Mouse (Mus musculus) right cerebral cortex, adult 2 months (tissue): ENCODE results near the gene Btnl10.

Experiments
- DNase-seq, 2 experiments: peaks; one replicate each; pipeline ENCODE4 v3.0.0; 2021 to 2022; ENCODE audit warnings: low spot score in 2 of 2

Gene Btnl10

GRCm38 (mm10) chr11:58959186-58959825 lies 41.6 kb downstream of the Btnl10 start:
- no peak for DNase-seq

DNA sequence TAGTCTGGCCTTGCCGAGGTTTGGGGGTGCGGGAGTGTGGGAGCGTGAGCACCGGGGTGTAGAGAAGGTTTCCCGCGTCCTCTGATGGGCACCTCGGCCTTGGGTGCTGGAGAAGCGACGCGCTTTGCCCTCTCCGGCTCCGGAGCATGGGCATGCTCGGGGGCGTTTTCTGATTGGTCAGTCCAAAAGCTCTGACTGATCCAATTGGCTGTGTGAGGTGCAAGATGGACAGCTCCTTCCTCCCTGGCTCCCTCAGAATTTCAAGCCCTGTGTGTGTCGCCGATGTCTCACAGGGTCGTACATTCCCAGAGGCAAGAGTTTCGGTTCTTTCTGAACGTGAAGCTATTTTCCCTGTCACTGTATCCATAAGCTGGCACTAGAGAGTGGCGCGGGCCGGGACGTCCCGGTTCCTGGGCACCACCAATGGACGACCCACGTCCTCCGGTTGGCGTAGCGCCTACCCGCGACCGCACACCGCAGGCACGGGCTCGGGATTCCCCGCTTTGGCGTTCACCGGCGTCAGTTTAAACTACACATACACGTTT lies 42.3 kb downstream of the Btnl10 start:
- peak; percentile 75 to 83 for DNase-seq

DNA sequence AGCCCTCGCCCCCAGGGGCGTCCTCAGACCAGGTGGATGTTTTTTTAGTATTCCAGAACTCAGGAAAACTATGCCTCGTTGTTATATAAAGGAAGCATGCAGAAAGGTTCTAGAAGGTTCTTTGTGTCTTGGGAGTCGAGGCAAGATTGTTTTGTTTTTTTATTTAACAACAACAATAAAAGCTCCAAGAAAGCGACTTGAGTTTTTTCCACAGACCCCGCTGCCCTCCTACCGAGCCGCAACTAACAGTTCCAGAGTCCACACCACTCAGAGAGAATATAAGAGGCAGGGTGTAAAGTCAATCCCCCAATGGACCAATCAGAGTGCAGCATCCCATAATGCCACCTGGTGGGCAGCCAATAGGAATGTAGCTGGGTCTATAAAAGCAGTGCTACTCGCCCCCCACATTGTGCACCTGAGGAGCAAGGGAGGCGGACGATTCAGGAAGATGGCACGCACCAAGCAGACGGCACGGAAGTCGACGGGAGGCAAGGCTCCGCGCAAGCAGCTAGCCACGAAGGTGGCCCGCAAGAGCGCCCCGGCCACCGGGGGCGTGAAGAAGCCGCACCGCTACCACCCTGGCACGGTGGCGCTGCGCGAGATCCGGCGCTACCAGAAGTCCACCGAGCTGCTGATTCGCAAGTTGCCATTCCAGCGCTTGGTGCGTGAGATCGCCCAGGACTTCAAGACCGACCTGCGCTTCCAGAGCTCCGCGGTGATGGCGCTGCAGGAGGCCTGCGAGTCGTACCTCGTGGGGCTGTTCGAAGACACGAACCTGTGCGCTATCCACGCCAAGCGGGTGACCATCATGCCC lies 43.9 kb downstream of the Btnl10 start:
- DNase-seq, result no peak

DNA sequence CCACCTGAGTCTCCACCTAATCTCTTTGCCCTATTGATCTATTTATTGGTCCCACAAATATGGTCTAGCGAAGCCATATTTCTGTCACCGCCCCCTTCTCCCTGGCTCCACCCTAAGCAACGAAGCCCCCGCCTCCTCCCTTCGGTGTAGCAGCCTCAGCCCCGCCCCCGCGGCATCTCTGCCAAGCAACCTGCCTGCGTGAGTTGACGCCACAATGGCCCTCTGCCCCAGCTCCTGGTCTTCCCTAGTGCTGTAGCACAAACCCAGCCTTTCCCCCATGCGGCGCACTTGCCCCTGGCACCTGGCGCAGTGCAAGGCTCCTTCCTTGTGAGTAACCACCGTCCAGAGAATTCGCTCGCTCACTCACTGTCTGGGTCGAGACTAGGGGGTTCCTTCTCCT lies 45.8 kb downstream of the Btnl10 start:
- no peak for DNase-seq

GRCm38 (mm10) chr11:58964216-58964615 lies 46.5 kb downstream of the Btnl10 start:
- no peak for DNase-seq

DNA sequence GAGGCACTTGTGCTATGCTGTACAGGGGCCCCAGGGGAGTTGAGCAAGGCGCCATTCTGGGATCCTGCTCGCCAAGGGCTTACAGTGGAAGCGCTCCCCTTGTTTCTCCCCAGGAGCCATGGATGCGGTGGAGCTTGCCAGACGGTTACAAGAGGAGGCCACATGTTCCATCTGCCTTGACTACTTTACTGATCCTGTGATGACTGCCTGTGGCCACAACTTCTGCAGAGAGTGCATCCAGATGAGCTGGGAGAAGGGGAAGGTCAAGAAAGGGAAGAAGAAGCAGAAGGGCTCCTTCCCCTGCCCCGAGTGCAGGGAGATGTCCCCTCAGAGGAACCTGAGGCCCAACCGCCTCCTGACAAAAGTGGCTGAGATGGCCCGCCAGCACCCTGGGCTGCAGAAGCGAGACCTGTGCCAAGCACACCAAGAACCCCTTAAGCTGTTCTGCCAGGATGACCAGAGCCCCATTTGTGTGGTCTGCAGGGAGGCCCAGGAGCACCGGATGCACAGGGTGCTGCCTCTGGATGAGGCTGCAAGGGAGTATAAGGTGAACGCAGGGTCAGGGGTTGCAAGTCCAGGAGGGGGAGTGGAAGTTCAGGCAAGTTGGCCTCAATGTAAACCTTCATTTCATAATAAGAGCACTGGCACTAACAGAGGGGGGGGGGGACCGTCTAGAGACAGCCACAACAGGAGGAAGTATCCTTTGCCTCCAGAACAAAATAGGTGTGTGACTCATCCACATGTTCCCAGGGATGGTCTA lies 47.5 kb downstream of the Btnl10 start:
- DNase-seq, result no peak

- DNase-seq, result no peak
Observed at GRCm38 (mm10) chr11:58967346-58967745, 49.6 kb downstream of the Btnl10 start.

DNA sequence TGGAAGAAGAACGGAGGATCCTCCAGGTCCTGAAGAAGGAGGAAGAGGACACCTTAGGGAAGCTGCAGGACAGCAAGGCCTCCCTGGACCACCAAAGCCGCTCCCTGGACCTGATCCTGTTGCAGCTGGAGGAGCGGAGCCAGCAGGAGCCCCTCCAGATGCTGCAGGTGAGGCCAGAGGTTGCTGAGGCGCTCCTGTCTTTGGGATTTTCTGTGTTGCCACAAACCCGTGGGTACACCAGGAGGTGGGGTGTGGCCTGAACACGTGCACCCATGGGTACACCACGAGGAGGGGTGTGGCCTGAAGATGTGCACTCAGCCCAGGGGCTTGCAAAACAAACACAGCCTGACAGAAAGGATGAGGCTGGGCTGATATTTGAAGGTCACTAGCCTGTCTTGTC lies 50.8 kb downstream of the Btnl10 start:
- DNase-seq, result no peak

DNA sequence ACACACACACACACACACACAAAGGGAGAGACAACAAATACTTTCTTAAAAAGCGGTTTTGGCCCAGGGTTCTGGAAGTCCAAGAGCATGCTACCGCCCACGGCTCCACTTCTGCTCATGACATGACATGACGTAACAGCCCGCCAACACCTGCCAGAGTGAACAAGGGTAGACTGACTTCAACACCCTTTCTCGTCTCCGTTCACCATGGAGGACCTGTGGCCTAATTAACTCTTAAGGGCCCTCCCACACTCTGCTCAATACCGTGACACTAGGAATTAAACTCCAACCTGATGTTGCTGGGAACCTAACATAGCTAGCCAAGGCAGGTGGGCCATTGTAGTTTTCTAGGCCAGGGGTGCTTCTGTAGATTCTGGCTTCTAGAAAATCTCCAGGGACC lies 51.3 kb downstream of the Btnl10 start:
- no peak for DNase-seq

DNA sequence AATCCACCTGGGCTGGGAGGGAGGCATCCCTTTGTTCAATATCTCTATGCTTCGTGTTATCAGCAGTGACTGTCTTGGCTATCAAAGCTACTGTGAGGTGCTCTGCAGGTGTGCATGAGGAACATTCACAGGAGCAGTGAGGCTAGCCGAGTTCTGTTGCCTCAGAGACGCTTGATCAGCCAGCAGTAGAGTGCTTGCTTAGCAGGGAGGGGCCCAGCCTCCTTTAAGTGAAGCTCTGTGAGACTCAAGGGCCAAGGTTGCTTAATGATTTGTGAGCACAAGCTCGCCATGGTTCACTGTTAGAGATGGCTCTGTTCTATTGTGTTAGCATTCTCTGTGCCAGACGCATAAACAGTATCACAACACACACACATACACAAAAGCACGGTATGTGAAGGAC lies 52.0 kb downstream of the Btnl10 start:
- DNase-seq, result no peak

DNA sequence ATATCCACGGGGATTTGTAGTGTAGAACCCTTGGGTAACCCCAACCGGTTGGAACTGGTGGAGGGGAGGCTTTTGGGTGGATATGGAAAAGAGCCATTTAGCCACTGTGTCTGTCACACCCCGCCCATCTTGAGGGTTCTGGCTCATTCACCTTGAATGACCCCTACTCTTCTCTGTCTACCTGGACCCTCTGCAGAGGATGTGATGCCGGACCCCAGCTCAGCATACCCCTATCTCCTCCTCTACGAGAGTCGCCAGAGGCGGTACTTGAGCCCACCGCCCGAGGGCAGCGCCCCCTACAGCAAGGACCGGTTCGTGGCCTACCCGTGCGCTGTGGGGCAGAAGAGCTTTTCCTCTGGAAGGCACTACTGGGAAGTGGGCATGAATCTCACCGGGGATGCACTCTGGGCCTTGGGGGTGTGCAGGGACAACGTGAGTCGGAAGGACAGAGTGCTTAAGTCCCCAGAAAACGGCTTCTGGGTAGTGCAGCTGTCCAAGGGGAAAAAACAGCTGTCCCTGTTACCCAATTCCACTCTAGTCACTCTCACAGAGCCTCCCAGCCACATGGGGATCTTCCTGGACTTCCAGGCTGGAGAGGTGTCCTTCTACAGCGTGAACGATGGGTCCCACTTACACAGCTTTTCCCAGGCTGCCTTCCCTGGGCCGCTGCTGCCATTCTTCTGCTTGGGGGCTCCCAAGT lies 53.3 kb downstream of the Btnl10 start:
- no peak for DNase-seq

DNA sequence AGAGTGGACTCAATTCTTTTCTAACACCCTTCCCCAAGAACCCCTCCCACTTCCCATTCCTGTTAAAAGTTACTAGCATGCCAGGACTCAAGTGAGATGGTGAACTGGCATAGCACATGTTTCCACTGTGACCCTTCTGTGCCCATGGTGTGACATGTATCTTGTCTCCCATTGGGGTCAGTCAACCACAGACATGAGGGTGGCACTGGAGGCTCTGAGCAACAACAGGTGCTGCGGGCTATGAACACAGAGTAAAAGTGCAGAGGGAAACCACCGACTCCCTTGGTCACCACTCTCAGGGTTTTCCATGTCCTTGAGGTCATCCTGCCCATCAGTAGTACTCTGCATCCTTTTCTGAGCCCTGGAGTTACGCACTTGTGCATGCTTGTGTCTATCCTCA lies 54.1 kb downstream of the Btnl10 start:
- no peak for DNase-seq

DNA sequence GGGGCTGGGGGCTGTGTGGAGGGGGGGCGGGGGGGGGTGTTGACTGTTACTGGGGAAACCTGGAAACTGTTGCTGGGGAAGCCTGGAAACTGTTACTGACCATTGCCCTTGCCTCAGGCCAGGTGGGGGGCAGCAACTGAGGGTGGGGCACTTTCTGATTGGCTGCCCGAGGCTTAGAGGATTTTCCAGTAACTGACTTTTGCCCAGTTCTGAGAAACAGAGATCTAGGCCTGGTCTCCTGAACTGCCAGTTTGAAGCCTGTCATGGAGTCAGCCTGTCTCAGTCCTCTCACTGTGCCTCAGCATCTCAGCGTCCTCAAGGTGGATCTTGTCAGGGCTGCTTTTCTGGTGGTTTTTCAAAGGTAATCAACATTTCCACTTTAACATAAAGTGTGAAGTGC lies 56.7 kb downstream of the Btnl10 start:
- DNase-seq, result no peak
